Mouse (Mus musculus): ENCODE results near the gene Echs1. TPM values are rescaled to one million over a fixed set of nuclear protein-coding genes. Genes with fewer than 3 reads are reported as not detected.

The Echs1 gene
- polyA plus RNA-seq, 1 experiment = 75.4 TPM

DNA sequence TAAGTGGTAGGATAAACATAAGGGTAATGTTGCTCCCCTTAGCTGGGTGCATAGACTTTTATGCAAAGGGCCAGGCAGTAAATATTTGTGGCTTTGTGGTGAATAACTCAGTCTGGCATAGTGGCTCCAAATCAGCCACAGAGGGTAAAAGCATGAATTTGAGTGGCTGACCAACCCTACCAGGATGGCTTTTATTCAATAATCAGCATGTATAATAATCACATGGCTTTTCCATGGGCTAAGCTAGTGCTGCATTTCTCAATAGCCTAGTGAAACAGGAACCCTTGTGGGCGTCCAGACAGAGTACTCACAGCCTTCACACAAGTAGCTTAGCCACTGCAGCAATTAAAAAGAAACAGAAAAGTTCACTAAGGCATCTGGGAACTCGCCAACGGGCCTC is 4.3 kb downstream of the Echs1 start:
- TF ChIP-seq POLR2A (IDR thresholded peaks at IDR 0.05; ENCODE audit: borderline replicate concordance, extremely low read depth, insufficient read depth, insufficient read length, poor library complexity, severe bottlenecking) = no peak
- no peak for TF ChIP-seq CTCF (IDR thresholded peaks at IDR 0.05; ENCODE audit: borderline replicate concordance, extremely low read depth, insufficient read depth, insufficient read length)
- DNase-seq (ENCODE audit: low read depth) = no peak

DNA sequence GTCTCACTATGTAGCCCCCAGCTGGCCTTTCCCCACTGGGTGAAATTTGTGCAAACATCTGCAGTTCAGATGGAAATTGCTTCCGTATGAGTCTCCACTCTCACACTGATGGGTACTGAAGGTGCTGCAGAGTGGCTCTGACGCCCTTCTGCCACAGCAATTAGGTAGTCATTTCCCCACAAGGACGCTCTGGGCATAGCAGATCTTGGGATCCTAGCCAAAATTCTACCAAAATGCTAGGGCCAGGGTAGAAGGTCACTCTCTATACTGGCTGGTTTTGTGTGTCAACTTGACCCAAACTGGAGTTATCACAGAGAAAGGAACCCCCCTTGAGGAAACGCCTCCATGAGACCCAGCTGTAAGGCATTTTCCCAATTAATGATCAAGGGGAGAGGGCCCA is 12.3 kb downstream of the Echs1 start:
- TF ChIP-seq POLR2A (IDR thresholded peaks at IDR 0.05; ENCODE audit: borderline replicate concordance, extremely low read depth, insufficient read depth, insufficient read length, poor library complexity, severe bottlenecking) (no peak), CTCF (IDR thresholded peaks at IDR 0.05; ENCODE audit: borderline replicate concordance, extremely low read depth, insufficient read depth, insufficient read length) (no peak)
- no peak for DNase-seq (ENCODE audit: low read depth)

DNA sequence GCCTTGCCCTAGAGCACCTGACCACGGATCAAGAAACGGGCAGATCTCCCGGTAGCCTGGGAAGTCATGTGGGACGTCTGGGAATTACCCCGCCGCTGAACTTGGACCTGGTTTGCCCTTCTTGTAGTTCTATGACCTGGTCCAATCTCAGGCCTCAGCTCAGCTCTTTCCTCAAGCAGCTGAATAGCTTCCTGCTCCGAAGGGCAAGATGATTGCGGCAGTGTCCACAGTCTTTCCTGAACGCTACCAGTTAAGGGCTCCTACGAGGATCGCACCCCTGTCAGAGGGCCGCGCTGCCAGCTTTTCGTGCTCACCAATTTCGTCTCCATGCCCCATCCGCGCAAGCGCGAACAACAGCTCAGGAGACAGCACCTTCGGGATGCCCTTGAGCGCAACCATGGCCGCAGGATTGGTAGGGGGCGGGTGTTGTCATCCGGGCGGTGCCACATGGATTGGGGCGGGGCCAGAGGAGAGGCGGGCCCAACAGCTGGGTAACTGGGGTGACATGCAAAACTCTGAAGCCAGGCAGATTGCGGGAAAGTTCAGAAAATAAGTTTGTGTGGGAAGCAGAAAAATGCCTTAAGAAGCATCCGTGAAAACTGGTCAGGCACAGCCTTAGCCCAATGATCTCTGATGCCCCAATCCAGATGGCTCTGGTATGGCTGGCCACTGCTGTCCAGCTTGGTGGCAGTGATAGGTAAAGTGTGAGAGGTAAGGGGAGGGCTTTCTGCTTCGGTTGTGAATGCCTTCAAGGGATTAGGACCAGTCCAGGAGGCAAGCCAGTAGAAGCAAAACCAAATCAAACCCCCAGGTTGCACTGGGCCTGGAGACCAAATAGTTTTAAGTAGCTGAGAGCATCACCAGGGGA is 14.0 kb downstream of the Echs1 start, which contains the start of gene Fuom:
Fuom (minus strand) TSS at position 449 of the 868 bp plus-strand sequence.
- no peak for TF ChIP-seq CTCF (IDR thresholded peaks at IDR 0.05; ENCODE audit: borderline replicate concordance, extremely low read depth, insufficient read depth, insufficient read length)
- TF ChIP-seq POLR2A (IDR thresholded peaks at IDR 0.05; ENCODE audit: borderline replicate concordance, extremely low read depth, insufficient read depth, insufficient read length, poor library complexity, severe bottlenecking) = no peak; the same call in 1 of the 2 replicates
- peak; percentile 86 for DNase-seq (ENCODE audit: low read depth)

DNA sequence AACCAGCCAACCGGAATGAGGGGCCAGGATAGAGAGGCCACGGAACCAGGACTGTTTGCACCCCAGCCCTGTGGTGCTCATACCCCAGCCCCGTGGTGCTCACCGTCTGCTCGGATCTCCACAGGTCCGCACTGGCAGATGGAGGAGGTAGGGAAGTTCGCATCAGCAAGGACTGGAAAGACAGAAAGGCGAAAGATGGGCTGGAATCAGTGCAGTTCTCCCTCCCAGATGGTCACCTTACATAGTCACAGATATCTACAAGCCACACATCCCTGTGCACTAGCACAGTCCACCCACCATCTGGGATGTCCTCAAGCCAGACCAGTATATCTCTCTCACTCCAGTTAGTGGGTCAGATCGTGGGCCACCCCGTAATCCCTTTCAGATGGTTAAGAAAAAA is 14.8 kb downstream of the Echs1 start:
- no peak for TF ChIP-seq CTCF (IDR thresholded peaks at IDR 0.05; ENCODE audit: borderline replicate concordance, extremely low read depth, insufficient read depth, insufficient read length)
- TF ChIP-seq POLR2A (IDR thresholded peaks at IDR 0.05; ENCODE audit: borderline replicate concordance, extremely low read depth, insufficient read depth, insufficient read length, poor library complexity, severe bottlenecking) = no peak
- no peak for DNase-seq (ENCODE audit: low read depth)

DNA sequence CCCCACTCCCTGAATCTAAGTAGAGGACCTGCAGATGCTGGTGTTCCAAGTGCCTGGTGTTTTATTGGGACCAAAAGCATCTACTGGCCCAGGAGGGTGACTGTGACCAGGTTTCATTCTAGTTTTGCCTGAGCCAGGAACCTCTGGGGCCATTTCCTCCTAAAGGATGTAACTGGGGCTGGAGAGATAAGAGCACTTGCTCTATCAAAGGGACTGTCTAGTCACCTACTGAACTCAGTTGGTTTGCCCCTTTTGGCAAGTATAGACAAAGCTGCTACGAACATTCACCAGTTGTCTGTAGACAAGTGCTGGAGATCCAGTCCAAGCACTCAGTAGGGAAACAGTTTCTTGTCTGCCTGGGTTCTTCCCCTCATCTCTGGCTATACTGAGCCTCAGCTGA is 17.8 kb downstream of the Echs1 start:
- no peak for DNase-seq (ENCODE audit: low read depth)
- TF ChIP-seq POLR2A (IDR thresholded peaks at IDR 0.05; ENCODE audit: borderline replicate concordance, extremely low read depth, insufficient read depth, insufficient read length, poor library complexity, severe bottlenecking) = no peak
- TF ChIP-seq CTCF (IDR thresholded peaks at IDR 0.05; ENCODE audit: borderline replicate concordance, extremely low read depth, insufficient read depth, insufficient read length) = no peak

DNA sequence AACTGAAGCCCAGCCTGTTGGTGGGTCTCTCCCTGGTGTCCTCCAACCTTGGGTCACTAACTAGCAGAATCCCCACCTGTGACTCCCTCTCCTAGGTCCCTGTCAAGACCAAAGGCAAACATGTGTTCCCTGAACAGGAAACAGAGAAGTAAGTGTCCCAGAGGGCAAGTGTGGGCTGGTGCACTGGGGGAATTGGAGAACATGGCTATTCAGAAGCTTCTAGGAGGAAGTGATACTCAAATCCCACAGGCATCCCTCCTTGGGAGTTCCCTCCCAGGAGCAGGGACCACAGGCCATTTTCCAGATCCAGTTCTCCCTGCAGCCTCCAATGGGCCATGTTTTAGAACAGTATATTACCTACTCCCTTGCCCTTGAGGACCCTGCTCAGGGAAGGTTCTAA is 20.2 kb downstream of the Echs1 start:
- no peak for DNase-seq (ENCODE audit: low read depth)
- no peak for TF ChIP-seq POLR2A (IDR thresholded peaks at IDR 0.05; ENCODE audit: borderline replicate concordance, extremely low read depth, insufficient read depth, insufficient read length, poor library complexity, severe bottlenecking)
- TF ChIP-seq CTCF (IDR thresholded peaks at IDR 0.05; ENCODE audit: borderline replicate concordance, extremely low read depth, insufficient read depth, insufficient read length) = no peak

DNA sequence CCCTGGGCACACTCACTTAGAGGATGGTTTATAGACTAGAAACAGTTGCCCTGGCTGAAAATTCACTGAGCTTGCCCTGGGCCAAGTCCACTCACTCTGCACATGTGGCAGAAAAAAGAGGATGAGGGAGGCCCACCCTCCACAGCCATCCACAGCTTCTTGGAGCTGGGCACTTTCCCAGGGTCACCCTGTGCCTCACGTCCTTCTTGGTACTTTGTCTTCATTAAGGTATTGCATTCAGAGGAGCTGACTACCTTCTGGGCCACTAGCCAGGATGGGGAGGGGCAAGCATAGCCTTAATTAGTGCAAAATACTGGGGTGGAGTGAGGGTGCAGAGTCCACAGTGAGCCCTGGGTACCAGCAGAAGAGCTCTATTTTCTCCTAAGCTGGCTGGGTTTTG is 20.7 kb downstream of the Echs1 start:
- peak; percentile 31 for DNase-seq (ENCODE audit: low read depth)
- TF ChIP-seq POLR2A (IDR thresholded peaks at IDR 0.05; ENCODE audit: borderline replicate concordance, extremely low read depth, insufficient read depth, insufficient read length, poor library complexity, severe bottlenecking) = no peak
- TF ChIP-seq CTCF (IDR thresholded peaks at IDR 0.05; ENCODE audit: borderline replicate concordance, extremely low read depth, insufficient read depth, insufficient read length) = no peak

DNA sequence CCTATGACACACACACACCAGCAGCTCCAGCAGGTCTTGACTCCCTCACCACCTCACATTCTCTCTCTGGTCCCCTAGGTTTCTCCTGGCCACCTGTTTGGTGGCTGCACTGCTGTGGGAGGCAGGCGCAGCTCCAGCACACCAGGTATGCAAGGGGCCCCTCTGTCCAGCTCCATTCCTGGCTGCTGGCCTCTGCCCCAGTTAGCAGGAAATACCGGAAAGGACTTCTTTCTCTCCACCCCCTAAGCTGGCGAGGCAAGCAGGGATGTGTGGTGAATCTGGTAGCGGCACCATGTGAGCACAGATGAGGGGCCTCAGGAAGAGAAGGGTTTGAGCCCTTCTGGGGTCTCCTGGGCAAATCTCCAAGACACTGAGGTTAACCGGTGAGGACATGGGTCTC is 21.3 kb downstream of the Echs1 start:
- no peak for DNase-seq (ENCODE audit: low read depth)
- TF ChIP-seq POLR2A (IDR thresholded peaks at IDR 0.05; ENCODE audit: borderline replicate concordance, extremely low read depth, insufficient read depth, insufficient read length, poor library complexity, severe bottlenecking) (no peak), CTCF (IDR thresholded peaks at IDR 0.05; ENCODE audit: borderline replicate concordance, extremely low read depth, insufficient read depth, insufficient read length) (no peak)

DNA sequence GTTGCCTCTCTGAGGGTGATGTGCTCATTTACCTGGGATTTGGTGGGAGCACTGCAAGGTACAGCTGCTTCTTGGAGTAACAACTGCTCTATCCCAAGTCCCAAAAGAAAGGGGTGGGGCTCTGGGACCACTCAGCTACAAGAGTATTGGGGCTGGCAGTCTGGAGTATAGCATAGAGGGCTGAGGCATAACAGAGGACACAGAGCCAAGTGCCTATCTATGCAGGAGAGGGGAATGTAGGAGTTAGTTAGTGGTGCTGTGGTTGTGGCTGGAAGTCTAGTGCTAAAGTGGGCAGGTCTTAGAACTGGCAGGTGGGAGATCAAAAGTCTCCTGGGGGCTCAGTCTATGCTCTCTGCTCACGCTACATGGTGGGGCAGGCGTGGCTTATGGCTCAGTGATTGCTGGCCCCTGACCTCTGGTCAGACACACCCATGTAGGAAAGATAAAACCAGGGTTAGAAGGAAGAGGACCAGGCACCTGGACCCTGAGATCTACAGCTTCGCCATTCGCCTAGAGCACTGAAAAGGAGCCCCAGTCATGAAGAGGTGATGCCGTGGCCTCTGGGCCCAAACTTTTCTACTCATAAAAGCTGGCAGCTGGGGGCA is 23.2 kb downstream of the Echs1 start, which contains the start of gene Prap1:
Prap1 (plus strand) TSS at position 472 of the 605 bp plus-strand sequence.
- TF ChIP-seq CTCF (IDR thresholded peaks at IDR 0.05; ENCODE audit: borderline replicate concordance, extremely low read depth, insufficient read depth, insufficient read length) (no peak), POLR2A (IDR thresholded peaks at IDR 0.05; ENCODE audit: borderline replicate concordance, extremely low read depth, insufficient read depth, insufficient read length, poor library complexity, severe bottlenecking) (no peak)
- DNase-seq (ENCODE audit: low read depth) = no peak

DNA sequence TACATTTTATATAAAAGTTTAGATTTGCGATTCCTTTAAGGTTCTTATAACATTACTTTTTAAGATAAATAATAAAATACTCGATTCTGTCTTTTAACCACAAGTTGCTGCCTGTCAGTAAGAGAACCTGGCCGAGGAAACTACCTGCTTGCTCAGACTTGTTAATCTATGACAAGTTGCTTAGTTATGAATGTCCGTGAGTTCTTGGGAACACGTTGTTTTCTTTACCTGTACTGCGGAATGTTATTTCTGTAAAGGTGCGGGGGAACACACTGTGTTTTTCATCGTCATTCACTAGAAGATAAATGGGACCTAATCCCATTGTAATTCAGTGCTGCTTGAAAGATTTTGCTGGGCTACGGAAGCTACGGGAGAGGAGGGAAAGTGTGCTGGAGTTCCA is 25.7 kb downstream of the Echs1 start:
- no peak for TF ChIP-seq CTCF (IDR thresholded peaks at IDR 0.05; ENCODE audit: borderline replicate concordance, extremely low read depth, insufficient read depth, insufficient read length)
- TF ChIP-seq POLR2A (IDR thresholded peaks at IDR 0.05; ENCODE audit: borderline replicate concordance, extremely low read depth, insufficient read depth, insufficient read length, poor library complexity, severe bottlenecking) = no peak

DNA sequence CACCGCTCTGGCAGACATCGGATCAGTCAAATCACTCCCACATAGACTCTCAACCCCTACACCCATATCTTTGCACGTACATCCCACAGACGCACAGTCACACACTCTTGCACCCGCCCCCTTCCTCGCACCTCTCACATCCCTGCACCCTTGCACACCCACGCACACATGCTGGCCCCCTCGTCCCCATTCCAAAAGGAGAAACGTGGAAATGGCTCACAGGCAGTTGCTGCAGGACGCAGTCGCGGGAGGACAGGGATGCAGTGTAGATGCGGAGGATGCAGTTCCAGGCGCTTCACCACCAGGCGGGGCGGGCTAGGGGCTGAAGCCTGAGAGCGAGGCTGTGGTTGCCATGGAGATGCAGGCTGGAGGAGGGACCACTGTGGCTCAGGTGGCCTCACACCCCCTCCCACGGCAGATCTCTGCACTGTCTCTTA is 34.0 kb downstream of the Echs1 start, which contains the start of gene Caly:
Caly (minus strand) TSS at position 307 of the 437 bp plus-strand sequence.
- peak; percentile 96 for DNase-seq (ENCODE audit: low read depth)
- TF ChIP-seq CTCF (IDR thresholded peaks at IDR 0.05; ENCODE audit: borderline replicate concordance, extremely low read depth, insufficient read depth, insufficient read length) = peak; percentile 84
- peak; percentile 10; the same call in 1 of the 2 replicates for TF ChIP-seq POLR2A (IDR thresholded peaks at IDR 0.05; ENCODE audit: borderline replicate concordance, extremely low read depth, insufficient read depth, insufficient read length, poor library complexity, severe bottlenecking)

More for the DNA sequence above, 25.7 kb downstream of the Echs1 start:
- DNase-seq (ENCODE audit: low read depth) = no peak

Data from brain, embryonic 14.5 days (tissue).